Mouse (Mus musculus) myocyte (in vitro differentiated cells): ENCODE measurements around the gene Khdrbs1.

ENCODE experiments used
- POLR2A ChIP-seq: IDR thresholded peaks from one replicate; pipeline ENCODE4 v1.6.1; 2011; ENCODE audit warnings: low read depth, mild to moderate bottlenecking, control low read depth, moderate library complexity; ENCODE audit not compliant: insufficient read length
- POLR2AphosphoS2 ChIP-seq: IDR thresholded peaks from one replicate; pipeline ENCODE4 v1.6.1; 2011; ENCODE audit warnings: low read depth, control low read depth; ENCODE audit not compliant: insufficient read length
- REST ChIP-seq: IDR thresholded peaks from one replicate; pipeline ENCODE4 v1.6.1; 2011; ENCODE audit warnings: mild to moderate bottlenecking, control low read depth, moderate library complexity; ENCODE audit not compliant: insufficient read depth, insufficient read length

DNA sequence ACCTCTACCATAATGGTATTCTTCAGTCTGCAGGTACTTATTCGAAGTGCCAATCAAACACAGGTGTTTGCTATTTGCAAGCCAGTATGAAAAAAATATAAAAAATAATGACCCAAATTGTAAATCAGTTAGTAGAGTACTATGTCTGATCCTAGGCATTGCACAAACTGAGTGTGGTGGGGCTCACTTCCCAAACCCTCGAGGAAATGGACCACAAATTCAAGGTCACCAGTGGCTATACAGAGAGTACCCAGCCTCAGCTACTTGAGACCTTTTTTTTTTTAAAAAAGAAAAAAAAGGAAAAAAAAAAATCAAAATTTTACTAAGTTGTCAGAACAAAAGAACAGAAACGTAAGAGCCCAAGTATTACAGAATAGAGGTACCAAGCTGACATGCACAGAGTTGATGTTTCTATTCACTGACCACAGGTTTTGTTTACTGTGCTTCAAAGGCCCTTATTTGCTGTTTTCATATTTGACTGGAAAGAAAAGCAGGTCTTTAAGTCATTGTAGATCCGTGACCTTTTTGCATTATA is 2.9 kb downstream of the Khdrbs1 start:
- no peak for TF ChIP-seq POLR2AphosphoS2
- TF ChIP-seq REST, result no peak
- TF ChIP-seq POLR2A, result no peak
